In genomic region chr10:67996171-67996570, GRCm38 (mm10) we compare ENCODE assay signal across 8 mouse cellular contexts. TPM values are rescaled to one million over a fixed set of nuclear protein-coding genes. Genes with fewer than 3 reads are reported as not detected.
DNase-seq lines count a peak whose midpoint lies in the region; ATAC-seq and TF ChIP-seq lines count a peak whose summit lies in the region.
"Had no signal": no experiment of that assay in that cellular context is flagged by ENCODE, and none has a peak within 500 bp of the region (broad histone marks: within the 10 kb centered on the region; RNA-seq: fewer than 3 reads in every experiment).

No protein-coding gene starts in this region.

- H3K4me3 ChIP-seq in intestine, postnatal 0 days (ENCODE audit: low read depth, low read length): no peak overlapping the region
- H3K4me3 ChIP-seq in intestine, embryonic 15.5 days (replicated peaks): no peak overlapping the region
- H3K4me3 ChIP-seq in E14TG2a.4 (replicated peaks; ENCODE audit: low read length): no peak overlapping the region
- H3K4me3 ChIP-seq: neural tube, embryonic 13.5 days had no signal

- peak; percentile 52 to 54 for DNase-seq in B cell, adult 2 months
- DNase-seq in kidney, postnatal 4 days: peak; percentile 24 to 33
- no peak for DNase-seq in urinary bladder, postnatal 25 days (ENCODE audit: low spot score)
- no peak for DNase-seq in urinary bladder, postnatal 14 days (ENCODE audit: low spot score)

- no peak overlapping the region for H3K9ac ChIP-seq in intestine, postnatal 0 days (ENCODE audit: low read depth, low read length)
- no peak overlapping the region for H3K9ac ChIP-seq in intestine, embryonic 15.5 days
- H3K9ac ChIP-seq: neural tube, embryonic 13.5 days had no signal

- WGBS in intestine, postnatal 0 days: 3% methylated on average over 1 of the region's 1 CpGs
- 2% methylated on average over 1 of the region's 1 CpGs for WGBS in intestine, embryonic 15.5 days

- no peaks in the 10 kb centered on the region; the same call in 1 of the 2 replicates for H3K4me1 ChIP-seq in intestine, postnatal 0 days (replicated peaks; ENCODE audit: control insufficient read depth, insufficient read depth, low read length)
- no peaks in the 10 kb centered on the region for H3K4me1 ChIP-seq in intestine, embryonic 15.5 days (replicated peaks)
- peaks cover 41% of the 10 kb centered on the region for H3K4me1 ChIP-seq in E14TG2a.4 (replicated peaks; ENCODE audit: low read depth, low read length)
- H3K4me1 ChIP-seq: neural tube, embryonic 13.5 days had no signal

- no peak overlapping the region for H3K4me2 ChIP-seq in intestine, postnatal 0 days (replicated peaks; ENCODE audit: low read depth)
- H3K4me2 ChIP-seq in intestine, embryonic 15.5 days (replicated peaks): no peak overlapping the region
- H3K4me2 ChIP-seq: neural tube, embryonic 13.5 days had no signal

- H3K36me3 ChIP-seq in intestine, postnatal 0 days (ENCODE audit: control insufficient read depth, insufficient read depth): no peaks in the 10 kb centered on the region
- H3K36me3 ChIP-seq in intestine, embryonic 15.5 days: no peaks in the 10 kb centered on the region
- H3K36me3 ChIP-seq in E14TG2a.4 (ENCODE audit: insufficient read depth, low read length): no peaks in the 10 kb centered on the region

- TF ChIP-seq CTCF in intestine, postnatal 0 days (IDR thresholded peaks at IDR 0.05; ENCODE audit: low read depth): peak; percentile 84
- TF ChIP-seq CTCF in E14TG2a.4 (conservative IDR thresholded peaks at IDR 0.05; ENCODE audit: low read length): peak; percentile 72

- no peak overlapping the region for H3K27ac ChIP-seq in intestine, postnatal 0 days (ENCODE audit: low read depth, low read length)
- H3K27ac ChIP-seq in intestine, embryonic 15.5 days: no peak overlapping the region
- H3K27ac ChIP-seq: neural tube, embryonic 13.5 days had no signal

- ATAC-seq in intestine, postnatal 0 days: no peak
- ATAC-seq in intestine, embryonic 15.5 days: no peak

- no peaks in the 10 kb centered on the region for H3K9me3 ChIP-seq in intestine, postnatal 0 days (ENCODE audit: control insufficient read depth)
- no peaks in the 10 kb centered on the region for H3K9me3 ChIP-seq in intestine, embryonic 15.5 days
- peaks cover 7% of the 10 kb centered on the region; the same call in 1 of the 2 replicates for H3K9me3 ChIP-seq in E14TG2a.4 (ENCODE audit: low read length)

- no peaks in the 10 kb centered on the region for H3K27me3 ChIP-seq in intestine, postnatal 0 days (replicated peaks; ENCODE audit: control insufficient read depth, insufficient read depth, low read length)
- no peaks in the 10 kb centered on the region for H3K27me3 ChIP-seq in intestine, embryonic 15.5 days (replicated peaks)
- no peaks in the 10 kb centered on the region for H3K27me3 ChIP-seq in E14TG2a.4 (ENCODE audit: insufficient read depth, low read length)
- H3K27me3 ChIP-seq: neural tube, embryonic 13.5 days had no signal

RNA-seq across cellular contexts. Expression of gene Rtkn2, which starts 16.8 kb away (rescaled TPM):
- polyA plus RNA-seq in intestine, postnatal 0 days (2015; fragmentation: Nextera tagmentation; extraction: Ambion mirVana): 1.2 TPM in 2 replicates
- polyA plus RNA-seq in intestine, embryonic 15.5 days (2015; fragmentation: Nextera tagmentation; extraction: Ambion mirVana): 5.7 and 6.1 TPM in 2 replicates

Comparison
In these comparisons a context has a peak if more than half of its experiments do, and no peak if none do; other contexts are left out.
1. DNase-seq: peak in B cell, adult 2 months (2 of 2) and kidney, postnatal 4 days (2 of 2); none in urinary bladder, postnatal 25 days (single experiment) and urinary bladder, postnatal 14 days (single experiment).